Mouse (Mus musculus): ENCODE data around the gene Tmem40. TPM values are rescaled to one million over a fixed set of nuclear protein-coding genes. Genes with fewer than 3 reads are reported as not detected.

Tmem40 gene
- polyA plus RNA-seq, 1 experiment from 2014 or later, result 1.9 TPM

- H3K9ac ChIP-seq (ENCODE audit: low read depth, low read length), result no peak overlapping the region
- ATAC-seq, result no peak
- H3K27me3 ChIP-seq (replicated peaks; ENCODE audit: control insufficient read depth, insufficient read depth, low read length), result no peaks in the 10 kb centered on the region
These were observed 64.3 kb downstream of the Tmem40 start for GRCm38 (mm10) chr6:115697739-115698558.

GRCm38 (mm10) chr6:115696707-115697215, 65.4 kb downstream of the Tmem40 start:
- H3K27me3 ChIP-seq (replicated peaks; ENCODE audit: control insufficient read depth, insufficient read depth, low read length), result no peaks in the 10 kb centered on the region
- H3K9me3 ChIP-seq (ENCODE audit: control insufficient read depth, low read length), result no peaks in the 10 kb centered on the region
- no peak for ATAC-seq
- WGBS, result 88% methylated on average over 7 of the region's 7 CpGs
- no peak overlapping the region for H3K4me3 ChIP-seq (ENCODE audit: low read length)
- H3K4me1 ChIP-seq (ENCODE audit: control insufficient read depth, insufficient read depth, low read depth, low read length), result no peaks in the 10 kb centered on the region
- no peak overlapping the region for H3K27ac ChIP-seq (ENCODE audit: low read depth, low read length)
- H3K9ac ChIP-seq (ENCODE audit: low read depth, low read length), result no peak overlapping the region
- no peaks in the 10 kb centered on the region for H3K36me3 ChIP-seq (ENCODE audit: control insufficient read depth, insufficient read depth, low read length)
- H3K4me2 ChIP-seq (ENCODE audit: low read length), result no peak overlapping the region

More at GRCm38 (mm10) chr6:115697739-115698558, 64.3 kb downstream of the Tmem40 start:
- Histone ChIP-seq H3K36me3 (ENCODE audit: control insufficient read depth, insufficient read depth, low read length) (no peaks in the 10 kb centered on the region), H3K4me3 (ENCODE audit: low read length) (no peak overlapping the region), H3K4me1 (ENCODE audit: control insufficient read depth, insufficient read depth, low read depth, low read length) (no peaks in the 10 kb centered on the region), H3K9me3 (ENCODE audit: control insufficient read depth, low read length) (no peaks in the 10 kb centered on the region), H3K27ac (ENCODE audit: low read depth, low read length) (no peak overlapping the region), H3K4me2 (ENCODE audit: low read length) (no peak overlapping the region)
- WGBS, result 41% methylated on average over 17 of the region's 17 CpGs

- Histone ChIP-seq H3K9me3 (ENCODE audit: control insufficient read depth, low read length) (no peaks in the 10 kb centered on the region), H3K27ac (ENCODE audit: low read depth, low read length) (no peak overlapping the region), H3K9ac (ENCODE audit: low read depth, low read length) (no peak overlapping the region), H3K4me3 (ENCODE audit: low read length) (no peak overlapping the region), H3K4me1 (ENCODE audit: control insufficient read depth, insufficient read depth, low read depth, low read length) (no peaks in the 10 kb centered on the region), H3K27me3 (replicated peaks; ENCODE audit: control insufficient read depth, insufficient read depth, low read length) (no peaks in the 10 kb centered on the region), H3K36me3 (ENCODE audit: control insufficient read depth, insufficient read depth, low read length) (no peaks in the 10 kb centered on the region), H3K4me2 (ENCODE audit: low read length) (no peak overlapping the region)
- WGBS, result 55% methylated on average over 7 of the region's 7 CpGs
- no peak for ATAC-seq
These were observed 67.1 kb downstream of the Tmem40 start for GRCm38 (mm10) chr6:115695124-115695523.

GRCm38 (mm10) chr6:115694441-115694842, 67.8 kb downstream of the Tmem40 start:
- Histone ChIP-seq H3K27me3 (replicated peaks; ENCODE audit: control insufficient read depth, insufficient read depth, low read length) (no peaks in the 10 kb centered on the region), H3K36me3 (ENCODE audit: control insufficient read depth, insufficient read depth, low read length) (no peaks in the 10 kb centered on the region), H3K9ac (ENCODE audit: low read depth, low read length) (no peak overlapping the region), H3K27ac (ENCODE audit: low read depth, low read length) (no peak overlapping the region), H3K4me2 (ENCODE audit: low read length) (no peak overlapping the region), H3K4me3 (ENCODE audit: low read length) (no peak overlapping the region), H3K4me1 (ENCODE audit: control insufficient read depth, insufficient read depth, low read depth, low read length) (no peaks in the 10 kb centered on the region), H3K9me3 (ENCODE audit: control insufficient read depth, low read length) (no peaks in the 10 kb centered on the region)
- 56% methylated on average over 9 of the region's 9 CpGs for WGBS
- no peak for ATAC-seq

GRCm38 (mm10) chr6:115692963-115693730, 69.1 kb downstream of the Tmem40 start:
- H3K4me2 ChIP-seq (ENCODE audit: low read length), result no peak overlapping the region
- no peak overlapping the region for H3K4me3 ChIP-seq (ENCODE audit: low read length)
- H3K4me1 ChIP-seq (ENCODE audit: control insufficient read depth, insufficient read depth, low read depth, low read length), result no peaks in the 10 kb centered on the region
- no peaks in the 10 kb centered on the region for H3K9me3 ChIP-seq (ENCODE audit: control insufficient read depth, low read length)
- H3K9ac ChIP-seq (ENCODE audit: low read depth, low read length), result no peak overlapping the region
- ATAC-seq, result no peak
- no peaks in the 10 kb centered on the region for H3K36me3 ChIP-seq (ENCODE audit: control insufficient read depth, insufficient read depth, low read length)
- WGBS, result 74% methylated on average over 5 of the region's 5 CpGs
- H3K27ac ChIP-seq (ENCODE audit: low read depth, low read length), result no peak overlapping the region
- no peaks in the 10 kb centered on the region for H3K27me3 ChIP-seq (replicated peaks; ENCODE audit: control insufficient read depth, insufficient read depth, low read length)

- WGBS, result 56% methylated on average over 9 of the region's 9 CpGs
- no peaks in the 10 kb centered on the region for H3K36me3 ChIP-seq (ENCODE audit: control insufficient read depth, insufficient read depth, low read length)
These were observed 69.9 kb downstream of the Tmem40 start for GRCm38 (mm10) chr6:115692163-115692950.

GRCm38 (mm10) chr6:115690105-115690504, 72.1 kb downstream of the Tmem40 start:
- no peak overlapping the region for H3K4me2 ChIP-seq (ENCODE audit: low read length)

More at GRCm38 (mm10) chr6:115692163-115692950, 69.9 kb downstream of the Tmem40 start:
- no peaks in the 10 kb centered on the region for H3K27me3 ChIP-seq (replicated peaks; ENCODE audit: control insufficient read depth, insufficient read depth, low read length)
- no peak for ATAC-seq
- H3K9ac ChIP-seq (ENCODE audit: low read depth, low read length), result no peak overlapping the region
- no peaks in the 10 kb centered on the region for H3K4me1 ChIP-seq (ENCODE audit: control insufficient read depth, insufficient read depth, low read depth, low read length)
- no peak overlapping the region for H3K4me3 ChIP-seq (ENCODE audit: low read length)
- H3K27ac ChIP-seq (ENCODE audit: low read depth, low read length), result no peak overlapping the region
- H3K4me2 ChIP-seq (ENCODE audit: low read length), result no peak overlapping the region
- no peaks in the 10 kb centered on the region for H3K9me3 ChIP-seq (ENCODE audit: control insufficient read depth, low read length)

GRCm38 (mm10) chr6:115688589-115688988, 73.6 kb downstream of the Tmem40 start:
- no peak overlapping the region for H3K4me3 ChIP-seq (ENCODE audit: low read length)
- no peak overlapping the region for H3K4me2 ChIP-seq (ENCODE audit: low read length)
- no peak for ATAC-seq
- 95% methylated on average over 4 of the region's 4 CpGs for WGBS
- H3K27me3 ChIP-seq (replicated peaks; ENCODE audit: control insufficient read depth, insufficient read depth, low read length), result no peaks in the 10 kb centered on the region
- H3K9ac ChIP-seq (ENCODE audit: low read depth, low read length), result no peak overlapping the region
- H3K27ac ChIP-seq (ENCODE audit: low read depth, low read length), result no peak overlapping the region
- H3K4me1 ChIP-seq (ENCODE audit: control insufficient read depth, insufficient read depth, low read depth, low read length), result no peaks in the 10 kb centered on the region
- peaks cover 5% of the 10 kb centered on the region for H3K9me3 ChIP-seq (ENCODE audit: control insufficient read depth, low read length)
- H3K36me3 ChIP-seq (ENCODE audit: control insufficient read depth, insufficient read depth, low read length), result no peaks in the 10 kb centered on the region

More at GRCm38 (mm10) chr6:115690105-115690504, 72.1 kb downstream of the Tmem40 start:
- H3K4me3 ChIP-seq (ENCODE audit: low read length), result no peak overlapping the region
- peaks cover 5% of the 10 kb centered on the region for H3K9me3 ChIP-seq (ENCODE audit: control insufficient read depth, low read length)
- no peaks in the 10 kb centered on the region for H3K4me1 ChIP-seq (ENCODE audit: control insufficient read depth, insufficient read depth, low read depth, low read length)
- ATAC-seq, result no peak
- no peak overlapping the region for H3K9ac ChIP-seq (ENCODE audit: low read depth, low read length)
- 92% methylated on average over 4 of the region's 4 CpGs for WGBS
- H3K36me3 ChIP-seq (ENCODE audit: control insufficient read depth, insufficient read depth, low read length), result no peaks in the 10 kb centered on the region
- no peak overlapping the region for H3K27ac ChIP-seq (ENCODE audit: low read depth, low read length)
- no peaks in the 10 kb centered on the region for H3K27me3 ChIP-seq (replicated peaks; ENCODE audit: control insufficient read depth, insufficient read depth, low read length)
